Comparison of ENCODE assay signal across 23 mouse cellular contexts in the genomic region with DNA sequence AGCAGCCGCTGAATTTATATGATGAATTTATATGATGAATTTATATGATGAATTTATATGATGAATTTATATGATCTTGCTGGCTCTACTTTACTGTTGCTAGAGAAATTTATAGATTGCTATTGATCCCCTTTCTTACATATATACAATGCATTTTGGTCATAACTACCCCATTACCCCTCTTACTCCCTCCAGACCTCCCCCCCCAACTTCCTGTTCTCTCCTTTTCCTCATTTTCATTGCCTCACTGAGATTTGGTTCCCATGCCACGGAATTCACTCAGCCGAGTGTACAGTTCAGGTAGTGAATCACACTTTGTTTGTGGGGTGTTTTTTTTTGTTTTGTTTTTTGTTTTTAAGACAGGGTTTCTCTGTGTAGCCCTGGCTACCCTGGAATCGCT. TPM values are rescaled to one million over a fixed set of nuclear protein-coding genes. Genes with fewer than 3 reads are reported as not detected.
DNase-seq lines count a peak whose midpoint lies in the region; ATAC-seq and TF ChIP-seq lines count a peak whose summit lies in the region.
"Had no signal": no experiment of that assay in that cellular context is flagged by ENCODE, and none has a peak within 500 bp of the region (broad histone marks: within the 10 kb centered on the region; RNA-seq: fewer than 3 reads in every experiment).

No protein-coding gene starts in this region.

- no peak for ATAC-seq in midbrain, embryonic 11.5 days (ENCODE audit: low FRiP score)
- no peak for ATAC-seq in midbrain, embryonic 13.5 days
- ATAC-seq in granulocyte monocyte progenitor cell, adult 5-6 weeks (replicated peaks; ENCODE audit: poor library complexity, severe bottlenecking): peak; percentile 50; the same call in 1 of the 2 replicates
- ATAC-seq in megakaryocyte, adult 5-6 weeks (ENCODE audit: poor library complexity, severe bottlenecking): 0 out of 2 replicates have a peak, but pooled peaks have one; percentile 27
- no peak for ATAC-seq in kidney, embryonic 16.5 days (ENCODE audit: low FRiP score, low TSS enrichment)
- ATAC-seq: activated CD4-positive, CD25-positive, alpha-beta regulatory T cell, adult 4 months; CD4-positive, CD25-positive, alpha-beta regulatory T cell, adult 4 months; Patski had no signal

- no peaks in the 10 kb centered on the region for H3K9me3 ChIP-seq in midbrain, embryonic 11.5 days (ENCODE audit: control insufficient read depth, low read length)
- no peaks in the 10 kb centered on the region for H3K9me3 ChIP-seq in midbrain, embryonic 13.5 days
- H3K9me3 ChIP-seq in kidney, embryonic 16.5 days (ENCODE audit: low read length): no peaks in the 10 kb centered on the region

- TF ChIP-seq CTCF in bone marrow macrophage, adult 2 months (IDR thresholded peaks at IDR 0.05; ENCODE audit: low read depth, low read length): no peak

- TF ChIP-seq POLR2A in bone marrow macrophage, adult 2 months (IDR thresholded peaks at IDR 0.05; ENCODE audit: borderline replicate concordance, low read depth, low read length): no peak

- peak; percentile 62 for DNase-seq in midbrain, embryonic 11.5 days (ENCODE audit: low spot score, missing footprints)
- DNase-seq in left cerebral cortex, adult 18-20 months (ENCODE audit: low spot score in 2 of 2): no peak
- DNase-seq in kidney, postnatal 10 days: no peak
- DNase-seq: adrenal gland, adult 2 months; adrenal gland, adult 8-10 months; adrenal gland, postnatal 10 days; adrenal gland, postnatal 14 days; adrenal gland, postnatal 25 days; adrenal gland, postnatal 36 days; B cell, adult 2 months; cerebellum, adult 11 months; cerebellum, adult 11-12 months; cerebellum, adult 18-20 months had no signal

- WGBS in midbrain, embryonic 11.5 days: 81% methylated on average over 4 of the region's 4 CpGs
- WGBS in midbrain, embryonic 13.5 days: 85% methylated on average over 4 of the region's 4 CpGs
- 63% methylated on average over 4 of the region's 4 CpGs for WGBS in kidney, embryonic 16.5 days

- no peak overlapping the region for H3K27ac ChIP-seq in midbrain, embryonic 11.5 days (ENCODE audit: low read depth, low read length)
- H3K27ac ChIP-seq in midbrain, embryonic 13.5 days: no peak overlapping the region
- H3K27ac ChIP-seq in bone marrow macrophage, adult 2 months (ENCODE audit: insufficient read depth, low read depth, low read length): peak overlapping the region; percentile 36
- no peak overlapping the region for H3K27ac ChIP-seq in kidney, embryonic 16.5 days (ENCODE audit: low read length)

- H3K9ac ChIP-seq in midbrain, embryonic 11.5 days (ENCODE audit: low read length): no peak overlapping the region
- H3K9ac ChIP-seq in midbrain, embryonic 13.5 days (replicated peaks): no peak overlapping the region
- no peak overlapping the region for H3K9ac ChIP-seq in kidney, embryonic 16.5 days (replicated peaks; ENCODE audit: low read length)

- no peak overlapping the region for H3K4me2 ChIP-seq in midbrain, embryonic 11.5 days
- no peak overlapping the region for H3K4me2 ChIP-seq in midbrain, embryonic 13.5 days (replicated peaks)
- no peak overlapping the region for H3K4me2 ChIP-seq in kidney, embryonic 16.5 days (replicated peaks; ENCODE audit: low read depth, low read length)

- H3K36me3 ChIP-seq in midbrain, embryonic 11.5 days (ENCODE audit: control insufficient read depth, insufficient read depth, low read length): no peaks in the 10 kb centered on the region
- no peaks in the 10 kb centered on the region for H3K36me3 ChIP-seq in midbrain, embryonic 13.5 days
- H3K36me3 ChIP-seq in kidney, embryonic 16.5 days (ENCODE audit: insufficient read depth, low read length): no peaks in the 10 kb centered on the region
- H3K36me3 ChIP-seq: G1E had no signal

- no peak overlapping the region for H3K4me3 ChIP-seq in midbrain, embryonic 11.5 days (ENCODE audit: low read depth, low read length)
- H3K4me3 ChIP-seq in midbrain, embryonic 13.5 days (replicated peaks): no peak overlapping the region
- no peak overlapping the region for H3K4me3 ChIP-seq in bone marrow macrophage, adult 2 months (ENCODE audit: insufficient read depth, low read length)
- no peak overlapping the region for H3K4me3 ChIP-seq in kidney, embryonic 16.5 days (ENCODE audit: low read length)

- H3K4me1 ChIP-seq in midbrain, embryonic 11.5 days (ENCODE audit: control insufficient read depth, insufficient read depth, low read length): no peaks in the 10 kb centered on the region
- no peaks in the 10 kb centered on the region for H3K4me1 ChIP-seq in midbrain, embryonic 13.5 days (replicated peaks)
- H3K4me1 ChIP-seq in bone marrow macrophage, adult 2 months (ENCODE audit: control insufficient read depth, insufficient read depth, low read length): peaks cover 23% of the 10 kb centered on the region
- H3K4me1 ChIP-seq in kidney, embryonic 16.5 days (ENCODE audit: insufficient read depth, low read length): 0 out of 2 replicates have a peak, but pooled peaks cover 6% of the 10 kb centered on the region

- no peaks in the 10 kb centered on the region for H3K27me3 ChIP-seq in midbrain, embryonic 11.5 days (ENCODE audit: control insufficient read depth, insufficient read depth, low read length)
- H3K27me3 ChIP-seq in midbrain, embryonic 13.5 days: no peaks in the 10 kb centered on the region
- H3K27me3 ChIP-seq in kidney, embryonic 16.5 days (ENCODE audit: insufficient read depth, low read length): no peaks in the 10 kb centered on the region
- H3K27me3 ChIP-seq: CH12.LX, Patski had no signal

RNA-seq across cellular contexts. Expression of a gene that starts 20.8 kb away (rescaled TPM):
- 2.2 and 2.3 TPM in 2 replicates for polyA plus RNA-seq in midbrain, embryonic 11.5 days (2014; fragmentation: Nextera tagmentation; extraction: Ambion mirVana)
- 0.90 and 1.0 TPM in 2 replicates for polyA plus RNA-seq in midbrain, embryonic 13.5 days (2015; fragmentation: Nextera tagmentation; extraction: Ambion mirVana)
- 68.7 and 77.9 TPM in 2 replicates for polyA plus RNA-seq in bone marrow macrophage, adult 2 months (2012; ENCODE audit: insufficient read depth, insufficient read length, missing spikeins)
- total RNA-seq in granulocyte monocyte progenitor cell, adult 5-6 weeks (2014; fragmentation: Nextera tagmentation): 60.4 and 61.3 TPM in 2 replicates
- total RNA-seq in granulocyte monocyte progenitor cell, adult 5-6 weeks (2017): 69.4 and 72.2 TPM in 2 replicates
- 104 and 105 TPM in 2 replicates for total RNA-seq in megakaryocyte, adult 5-6 weeks (2015)
- 164 and 180 TPM in 2 replicates for total RNA-seq in megakaryocyte, adult 5-6 weeks (2017)
- total RNA-seq in left cerebral cortex, adult 18-20 months (2021): 1 to 10 TPM; 2.6 to 2.7 TPM
- 7.6 and 7.7 TPM in 2 replicates for polyA plus RNA-seq in kidney, embryonic 16.5 days (2015; fragmentation: Nextera tagmentation; extraction: Ambion mirVana)
- total RNA-seq: G1E had no signal
- polyA plus RNA-seq: G1E had no signal

Comparison
In these comparisons a context has a peak if more than half of its experiments do, and no peak if none do; other contexts are left out.
1. ATAC-seq: peak in granulocyte monocyte progenitor cell, adult 5-6 weeks (single experiment) and megakaryocyte, adult 5-6 weeks (single experiment); none in midbrain, embryonic 11.5 days (single experiment), midbrain, embryonic 13.5 days (single experiment) and kidney, embryonic 16.5 days (single experiment).